In the genomic region with DNA sequence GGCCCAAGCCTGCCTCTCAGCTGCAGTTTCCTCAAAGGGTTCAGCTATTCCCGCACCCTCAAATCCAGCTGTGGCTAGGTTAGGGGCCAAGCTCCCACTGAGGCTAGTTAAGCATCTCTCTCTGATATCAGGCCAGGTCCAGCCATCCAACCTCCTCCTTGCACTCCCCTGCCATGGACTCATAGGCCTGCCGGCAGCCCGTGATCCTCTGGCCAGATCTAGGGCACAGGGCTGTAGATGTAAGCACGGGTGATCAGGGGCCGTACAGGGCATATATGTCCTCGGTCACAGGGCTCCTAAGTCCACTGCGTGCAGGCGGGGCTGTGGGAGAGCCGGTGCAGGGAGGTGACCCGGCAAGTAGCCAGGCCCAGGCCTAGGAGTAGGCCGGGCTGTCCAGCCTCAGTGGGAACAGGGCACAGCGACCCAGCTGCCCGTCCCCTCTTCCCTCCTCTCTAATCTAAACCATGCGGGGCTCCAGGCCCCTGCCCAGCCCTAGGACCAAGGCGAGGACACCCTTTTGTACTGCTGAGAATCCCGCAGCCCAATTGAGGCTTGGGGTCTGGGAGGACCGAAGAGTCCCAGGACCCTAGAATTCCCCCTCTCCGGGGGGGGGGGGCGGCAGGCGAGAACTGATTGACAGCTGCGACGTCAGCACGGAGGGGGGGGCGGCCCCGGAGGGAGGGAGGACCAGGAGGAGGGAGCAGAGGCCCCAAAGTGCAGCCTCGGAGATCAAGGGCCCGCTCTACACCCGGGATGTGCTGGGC, we compare ENCODE assay signal across 10 mouse cellular contexts. TPM values are rescaled to one million over a fixed set of nuclear protein-coding genes. Genes with fewer than 3 reads are reported as not detected.
A peak's percentile ranks its signal among the peaks of the same experiment; 100 is the strongest.
DNase-seq lines count a peak whose midpoint lies in the region; ATAC-seq and TF ChIP-seq lines count a peak whose summit lies in the region.
"Had no signal": no experiment of that assay in that cellular context is flagged by ENCODE, and none has a peak within 500 bp of the region (broad histone marks: within the 10 kb centered on the region; RNA-seq: fewer than 3 reads in every experiment).

TSS of gene Tbx4 (plus strand) at position 758 of the 764 bp plus-strand sequence.

- TF ChIP-seq POLR2A in embryonic fibroblast, embryonic 13.5 days (IDR thresholded peaks at IDR 0.05; ENCODE audit: low read depth, low read length): no peak

- no peak for DNase-seq in hindbrain, postnatal 0 days (ENCODE audit: low spot score)
- DNase-seq in embryo, embryonic 10.5 days (ENCODE audit: low spot score): peak; percentile 41
- no peak for DNase-seq in thymus, postnatal 14 days
- DNase-seq in left cerebral cortex, postnatal 36 days (ENCODE audit: low spot score in 2 of 2): no peak
- DNase-seq in natural killer cell, adult 2 months (ENCODE audit: low spot score in 2 of 2): no peak
- DNase-seq: liver, postnatal 0 days had no signal

- no peaks in the 10 kb centered on the region for H3K36me3 ChIP-seq in hindbrain, embryonic 15.5 days
- H3K36me3 ChIP-seq in hindbrain, postnatal 0 days (ENCODE audit: insufficient read depth, low read length): no peaks in the 10 kb centered on the region
- H3K36me3 ChIP-seq in lung, embryonic 16.5 days (ENCODE audit: control insufficient read depth, insufficient read depth, low read length): no peaks in the 10 kb centered on the region
- H3K36me3 ChIP-seq: intestine, embryonic 15.5 days had no signal

- H3K4me2 ChIP-seq in hindbrain, embryonic 15.5 days: no peak within 1 kb of the TSS
- no peak within 1 kb of the TSS for H3K4me2 ChIP-seq in hindbrain, postnatal 0 days (ENCODE audit: low read depth, low read length)
- H3K4me2 ChIP-seq in lung, embryonic 16.5 days (ENCODE audit: low read depth, low read length): peak within 1 kb of the TSS; percentile 41
- H3K4me2 ChIP-seq: intestine, embryonic 15.5 days had no signal

- 0 out of 2 replicates have a peak, but pooled peaks have one; percentile 11 for ATAC-seq in hindbrain, embryonic 15.5 days (ENCODE audit: low FRiP score, low read depth)
- no peak for ATAC-seq in hindbrain, postnatal 0 days
- peak; percentile 79 for ATAC-seq in lung, embryonic 16.5 days (ENCODE audit: low read depth)
- ATAC-seq: intestine, embryonic 15.5 days; liver, postnatal 0 days had no signal

- no peak within 1 kb of the TSS for H3K4me3 ChIP-seq in hindbrain, embryonic 15.5 days
- H3K4me3 ChIP-seq in hindbrain, postnatal 0 days (ENCODE audit: low read length): no peak within 1 kb of the TSS
- H3K4me3 ChIP-seq in embryonic fibroblast, embryonic 13.5 days (ENCODE audit: insufficient read depth, low read length): peak within 1 kb of the TSS; percentile 15
- H3K4me3 ChIP-seq in lung, embryonic 16.5 days (ENCODE audit: low read length): peak within 1 kb of the TSS; percentile 64
- H3K4me3 ChIP-seq: intestine, embryonic 15.5 days had no signal

- peaks cover 67% of the 10 kb centered on the region for H3K27me3 ChIP-seq in hindbrain, embryonic 15.5 days
- peaks cover 58% of the 10 kb centered on the region for H3K27me3 ChIP-seq in hindbrain, postnatal 0 days (ENCODE audit: insufficient read depth, low read length)
- peaks cover 41% of the 10 kb centered on the region for H3K27me3 ChIP-seq in lung, embryonic 16.5 days (ENCODE audit: control insufficient read depth, insufficient read depth, low read depth, low read length)

- WGBS in hindbrain, embryonic 15.5 days: 13% methylated on average over 23 of the region's 28 CpGs
- WGBS in hindbrain, postnatal 0 days: 24% methylated on average over 24 of the region's 28 CpGs
- WGBS in lung, embryonic 16.5 days: 12% methylated on average over 24 of the region's 28 CpGs

- H3K4me1 ChIP-seq in hindbrain, embryonic 15.5 days (replicated peaks): 0 out of 2 replicates have a peak, but pooled peaks cover 4% of the 10 kb centered on the region
- no peaks in the 10 kb centered on the region for H3K4me1 ChIP-seq in hindbrain, postnatal 0 days (ENCODE audit: insufficient read depth, low read length)
- no peaks in the 10 kb centered on the region for H3K4me1 ChIP-seq in embryonic fibroblast, embryonic 13.5 days (ENCODE audit: control insufficient read depth, insufficient read depth, low read length)
- H3K4me1 ChIP-seq in lung, embryonic 16.5 days (replicated peaks; ENCODE audit: control insufficient read depth, insufficient read depth, low read length): peaks cover 3% of the 10 kb centered on the region; the same call in 1 of the 2 replicates

- no peak within 1 kb of the TSS for H3K27ac ChIP-seq in hindbrain, embryonic 15.5 days (replicated peaks)
- H3K27ac ChIP-seq in hindbrain, postnatal 0 days: no peak within 1 kb of the TSS
- no peak within 1 kb of the TSS for H3K27ac ChIP-seq in embryonic fibroblast, embryonic 13.5 days (ENCODE audit: insufficient read depth, low read length)
- peak within 1 kb of the TSS; percentile 89 for H3K27ac ChIP-seq in lung, embryonic 16.5 days (ENCODE audit: low read length)
- H3K27ac ChIP-seq: intestine, embryonic 15.5 days had no signal

- no peaks in the 10 kb centered on the region for H3K9me3 ChIP-seq in hindbrain, embryonic 15.5 days
- H3K9me3 ChIP-seq in hindbrain, postnatal 0 days (ENCODE audit: low read length): no peaks in the 10 kb centered on the region
- H3K9me3 ChIP-seq in lung, embryonic 16.5 days (ENCODE audit: control insufficient read depth, low read length): no peaks in the 10 kb centered on the region
- H3K9me3 ChIP-seq: intestine, embryonic 15.5 days had no signal

- H3K9ac ChIP-seq in hindbrain, embryonic 15.5 days: no peak within 1 kb of the TSS
- no peak within 1 kb of the TSS for H3K9ac ChIP-seq in hindbrain, postnatal 0 days (replicated peaks; ENCODE audit: low read length)
- H3K9ac ChIP-seq in lung, embryonic 16.5 days (ENCODE audit: low read length): peak within 1 kb of the TSS; percentile 88
- H3K9ac ChIP-seq: intestine, embryonic 15.5 days; liver, postnatal 0 days had no signal

- intact Hi-C loops in left cerebral cortex, postnatal 36 days (cut with DNase I): loop anchor here (5.0 kb wide), 1 partner anchor 44 kb away; no protein-coding TSS in a partner anchor

- no peak for TF ChIP-seq CTCF in hindbrain, postnatal 0 days (IDR thresholded peaks at IDR 0.05; ENCODE audit: low read depth)
- TF ChIP-seq CTCF in embryonic fibroblast, embryonic 13.5 days (IDR thresholded peaks at IDR 0.05; ENCODE audit: borderline replicate concordance, insufficient read depth, low read length): no peak

RNA-seq across cellular contexts. Expression of gene Tbx4, which starts in this region (rescaled TPM):
- 0.21 and 0.31 TPM in 2 replicates for polyA plus RNA-seq in hindbrain, embryonic 15.5 days (2015; fragmentation: Nextera tagmentation; extraction: Ambion mirVana)
- 0.18 and 0.47 TPM in 2 replicates for total RNA-seq in hindbrain, postnatal 0 days (2014; rRNA removed)
- polyA plus RNA-seq in hindbrain, postnatal 0 days (2015; fragmentation: Nextera tagmentation; extraction: Ambion mirVana): 0.20 and 0.23 TPM in 2 replicates
- polyA plus RNA-seq in embryonic fibroblast, embryonic 13.5 days (2011; ENCODE audit: insufficient read length, low read depth, missing spikeins): 2.8 and 12.0 TPM in 2 replicates
- polyA plus RNA-seq in lung, embryonic 16.5 days (2015; fragmentation: Nextera tagmentation; extraction: Ambion mirVana): 61.4 and 70.5 TPM in 2 replicates
- under 1 TPM; 0.17 to 0.25 TPM for total RNA-seq in left cerebral cortex, postnatal 36 days (2021)
- polyA plus RNA-seq: liver, postnatal 0 days had no signal

Comparison
In these comparisons a context has a peak if more than half of its experiments do, and no peak if none do; other contexts are left out.
1. Peak in ATAC-seq in hindbrain, embryonic 15.5 days; RNA of the gene not detected or under 1 TPM.
2. H3K4me3 ChIP-seq: peak in embryonic fibroblast, embryonic 13.5 days (single experiment) and lung, embryonic 16.5 days (single experiment); none in hindbrain, embryonic 15.5 days (single experiment) and hindbrain, postnatal 0 days (single experiment).